Mouse (Mus musculus) frontal cortex, adult 2 months (tissue): Measurements from ENCODE around the gene Mcat. TPM values are rescaled to one million over a fixed set of nuclear protein-coding genes. Genes with fewer than 3 reads are reported as not detected.
A peak's percentile ranks its signal among the peaks of the same experiment; 100 is the strongest.

Experiments used
- DNase-seq, 2 experiments: peaks; one replicate each; pipeline ENCODE4 v3.0.0; 2022; ENCODE audit warnings: low spot score in 1 of 2; ENCODE audit errors: extremely low spot score in 1 of 2
- polyA plus RNA-seq: library from polyadenylated mRNA; depleted of rRNA; stranded (reverse); fragments of >200 nt; gene quantifications from 2 replicates; pipeline ENCODE4 v1.2.3, GENCODE M21; 2012; rRNA removed

Gene Mcat
- 23.9 and 29.6 TPM in 2 replicates for polyA plus RNA-seq

DNA sequence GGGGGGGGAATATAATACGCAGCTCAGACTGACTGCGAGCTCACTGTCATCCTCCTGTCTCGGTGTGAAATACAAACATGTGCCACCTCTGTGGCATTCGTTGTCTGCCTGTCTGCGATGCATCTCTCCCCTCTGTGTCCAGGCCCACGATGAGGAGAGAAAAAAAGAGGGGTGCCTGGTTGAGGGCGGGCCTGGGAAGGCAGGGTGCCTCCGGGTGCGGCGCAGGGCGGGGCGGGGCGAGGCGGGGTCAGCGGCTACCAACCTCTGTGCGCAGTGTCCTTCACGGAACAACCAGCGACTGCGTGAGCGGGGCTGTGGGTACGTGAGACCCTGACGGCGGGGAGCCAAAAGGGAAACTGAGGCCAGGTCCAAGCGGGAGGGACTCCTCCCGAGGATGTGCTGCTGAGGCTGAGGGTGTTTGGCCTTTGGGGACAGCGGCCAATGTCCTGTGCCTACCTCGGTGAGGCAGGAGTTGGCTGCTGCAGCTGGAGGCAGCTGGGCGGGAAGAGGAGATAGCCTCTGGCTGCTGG is at the start of gene Mcat, which contains the start of gene Tspo:
Mcat (minus strand) TSS at position 461 of the 530 bp plus-strand sequence.
Tspo (plus strand) TSS at position 266 of the 530 bp plus-strand sequence.
- no peak for DNase-seq

DNA sequence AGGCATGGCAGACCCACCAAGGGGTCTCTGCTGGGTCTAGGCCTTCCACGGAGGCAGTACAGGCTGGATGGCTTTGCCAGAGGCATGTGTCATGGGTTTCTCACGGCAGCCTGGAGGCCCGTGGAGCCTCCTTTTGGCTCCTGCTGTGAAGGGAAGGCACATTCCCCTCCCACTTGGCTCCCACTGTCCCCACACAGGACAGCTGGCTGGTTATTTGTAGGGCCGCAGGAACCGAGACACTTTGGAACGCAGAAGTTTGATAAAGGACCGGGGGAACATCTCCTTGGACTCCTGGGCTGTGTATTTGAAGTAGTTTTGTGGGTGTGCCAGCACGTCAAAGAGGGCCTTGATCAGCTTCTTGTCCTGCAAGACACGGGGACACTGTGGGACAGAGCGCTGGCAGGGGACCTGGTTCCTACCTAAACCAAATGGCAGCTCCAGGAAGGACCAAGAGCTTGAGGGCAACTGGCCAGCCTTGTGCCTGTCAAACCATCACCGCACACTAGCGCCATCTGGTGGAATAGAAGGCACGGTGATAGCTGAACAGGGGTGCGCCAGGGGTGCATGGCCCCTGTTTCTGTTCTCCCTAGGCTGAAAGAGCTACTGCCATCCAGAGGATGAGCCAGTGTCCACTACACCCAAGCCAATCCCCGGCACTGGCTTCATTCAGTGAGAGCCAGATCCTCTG is 43.7 kb upstream of the Mcat start:
- peak in 1 of 2 experiments; percentile 75 for DNase-seq

DNA sequence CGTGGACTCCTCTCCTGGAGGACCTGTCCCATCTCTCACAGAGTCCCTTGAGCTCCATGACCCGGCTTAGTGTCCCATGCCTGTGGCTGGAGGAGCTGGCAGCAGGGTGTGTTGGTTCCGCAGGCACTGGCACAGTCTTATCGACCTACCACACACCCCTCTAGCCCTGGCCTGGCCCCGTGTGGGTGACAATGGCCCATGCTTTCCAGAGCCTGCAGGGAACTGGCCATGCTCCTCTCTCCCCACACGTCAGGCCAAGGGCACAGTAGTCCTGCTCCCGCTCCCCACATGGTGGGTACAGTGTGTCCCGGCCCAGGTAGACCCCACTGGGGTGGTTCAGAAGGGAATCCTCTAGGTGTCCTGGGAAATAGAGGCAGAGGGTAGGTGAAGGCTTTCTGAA is 43.1 kb upstream of the Mcat start:
- no peak for DNase-seq

DNA sequence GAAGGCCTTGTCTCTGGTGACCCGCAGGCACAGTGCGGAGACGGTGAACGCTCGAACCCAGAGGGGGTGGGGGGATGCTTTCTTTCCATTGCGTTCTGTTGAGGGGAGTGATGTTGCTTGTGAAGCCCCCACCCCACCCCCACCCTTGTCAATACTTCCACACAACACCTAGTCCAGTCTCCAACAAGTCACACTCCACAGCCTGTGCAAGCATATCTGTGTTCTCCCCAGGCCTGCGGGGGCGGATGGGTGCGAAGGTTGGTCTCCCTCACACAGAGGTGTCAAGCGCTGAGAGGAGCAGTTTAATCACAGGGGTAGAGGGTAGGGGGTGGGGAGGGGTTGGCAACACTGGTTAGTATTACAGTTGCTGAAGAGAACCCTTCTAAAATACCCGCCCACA is 42.6 kb upstream of the Mcat start:
- no peak for DNase-seq

DNA sequence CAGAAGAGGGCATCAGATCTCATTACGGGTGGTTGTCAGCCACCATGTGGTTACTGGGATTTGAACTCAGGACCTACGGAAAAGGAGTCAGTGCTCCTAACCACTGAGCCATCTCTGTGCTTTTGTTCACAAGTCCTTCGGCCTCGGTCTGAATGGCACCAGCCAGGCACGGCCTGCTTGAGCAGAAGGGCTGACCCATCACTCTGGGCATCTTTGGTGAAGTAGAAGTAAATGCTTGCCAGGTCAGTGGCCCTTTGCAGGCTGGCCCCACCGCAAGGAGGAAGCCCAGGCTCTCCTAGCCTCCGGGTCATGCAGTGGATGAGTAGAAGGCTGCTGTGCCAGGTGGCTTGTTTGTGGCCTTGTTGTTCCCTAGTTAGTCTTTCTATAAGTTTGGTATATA is 39.8 kb upstream of the Mcat start:
- DNase-seq = no peak

DNA sequence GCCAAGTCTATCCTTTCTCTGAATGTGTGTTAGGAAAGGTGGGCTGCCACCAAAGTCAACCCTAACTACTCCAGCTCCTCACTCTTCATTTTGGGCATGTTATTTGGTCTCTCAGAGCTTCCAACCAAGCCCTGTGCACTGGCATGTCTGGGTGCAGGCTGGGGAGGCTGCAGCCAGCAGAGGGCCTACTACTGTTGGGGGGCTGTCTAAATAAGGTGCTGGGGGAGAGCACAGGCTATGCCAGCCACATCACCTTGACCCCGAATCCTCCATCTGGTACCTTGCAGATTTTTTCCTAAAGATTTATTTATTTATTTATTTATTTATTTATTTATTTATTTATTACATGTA is 39.4 kb upstream of the Mcat start:
- DNase-seq = no peak

DNA sequence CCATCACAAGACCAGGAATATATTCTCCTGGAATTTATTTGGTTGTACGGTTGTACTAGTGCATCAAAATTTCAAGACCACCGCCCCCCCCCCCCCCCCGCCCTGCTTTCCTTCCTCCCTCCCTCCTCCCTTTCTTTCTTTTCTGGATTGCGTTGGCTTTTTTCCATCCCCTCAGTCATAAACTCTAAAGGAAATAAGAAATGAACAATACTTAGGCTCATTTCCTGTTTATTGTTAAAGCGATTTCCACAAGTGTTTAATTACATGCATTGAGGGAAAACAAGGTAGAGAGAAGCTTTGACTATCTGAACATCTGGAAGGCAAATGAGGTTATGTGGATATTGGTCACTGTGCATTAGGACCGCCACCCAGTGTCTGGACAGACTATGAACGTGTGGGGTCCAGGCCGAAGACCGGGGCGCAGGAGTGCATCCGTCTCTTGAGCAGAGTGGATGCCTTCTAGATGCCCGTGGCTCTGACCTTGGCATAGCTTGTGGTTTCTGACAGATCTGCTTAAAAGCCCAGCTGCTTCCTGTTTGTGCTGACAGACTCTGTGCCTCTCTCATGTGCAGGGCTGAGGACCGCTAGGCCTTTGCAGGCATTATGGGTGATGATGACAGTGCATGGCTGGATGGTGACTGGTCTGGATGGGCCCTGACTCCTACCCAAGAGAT is 38.9 kb upstream of the Mcat start:
- no peak for DNase-seq

DNA sequence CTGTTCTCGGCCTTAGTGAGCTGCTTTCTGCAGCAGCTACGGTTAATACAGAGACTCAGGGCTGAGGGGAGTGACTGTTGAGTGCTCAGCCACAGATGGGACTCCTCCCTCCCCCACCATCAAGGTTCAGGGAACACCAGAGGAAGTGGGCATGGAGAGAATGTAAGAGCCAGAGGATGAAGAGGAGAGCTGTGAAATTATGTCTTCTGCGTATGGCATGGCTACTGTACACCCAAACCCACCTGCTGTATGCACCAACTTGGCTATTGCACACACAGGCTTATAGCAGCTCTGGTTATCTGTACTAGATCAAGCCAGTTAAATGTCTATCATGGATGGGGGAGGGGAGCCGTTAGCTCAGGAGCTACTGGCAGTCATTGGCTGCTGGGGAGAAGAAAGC is 37.6 kb upstream of the Mcat start:
- no peak for DNase-seq

DNA sequence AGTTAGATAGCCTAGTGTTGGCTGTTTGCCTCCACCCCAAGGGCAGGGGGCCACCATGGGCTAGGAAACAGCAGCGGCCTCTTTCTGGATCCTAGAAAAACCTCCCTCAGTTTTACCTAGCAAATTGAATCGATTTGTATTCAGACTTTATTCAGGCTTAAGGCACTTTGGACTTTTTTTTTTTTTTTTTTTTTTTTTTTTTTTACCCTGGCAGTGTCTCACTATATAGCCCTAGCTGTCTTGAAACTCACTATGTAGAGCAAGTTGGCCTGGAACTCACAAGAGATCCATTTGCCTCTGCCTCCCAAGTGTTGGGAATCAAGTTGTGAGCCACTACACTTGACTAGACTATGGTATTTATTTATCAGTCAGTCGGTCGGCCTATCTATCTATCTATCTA is 33.2 kb upstream of the Mcat start:
- DNase-seq = no peak

DNA sequence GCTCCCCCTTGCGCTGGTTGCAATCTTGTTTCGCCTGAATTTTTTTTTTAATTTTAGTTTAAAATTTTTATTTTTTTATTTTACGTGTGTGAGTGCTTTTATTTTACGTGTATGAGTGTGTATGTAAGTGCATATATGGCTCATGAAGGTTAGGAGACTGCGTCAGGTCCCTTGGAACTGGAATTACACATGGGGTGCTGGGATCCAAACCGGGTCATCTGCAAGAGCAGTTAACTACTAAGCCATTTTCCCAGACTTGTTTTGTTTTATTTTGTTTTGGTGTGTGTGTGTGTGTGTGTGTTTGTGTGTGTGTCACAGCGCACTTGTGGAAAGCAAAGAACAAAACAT is 31.8 kb upstream of the Mcat start:
- DNase-seq = no peak

DNA sequence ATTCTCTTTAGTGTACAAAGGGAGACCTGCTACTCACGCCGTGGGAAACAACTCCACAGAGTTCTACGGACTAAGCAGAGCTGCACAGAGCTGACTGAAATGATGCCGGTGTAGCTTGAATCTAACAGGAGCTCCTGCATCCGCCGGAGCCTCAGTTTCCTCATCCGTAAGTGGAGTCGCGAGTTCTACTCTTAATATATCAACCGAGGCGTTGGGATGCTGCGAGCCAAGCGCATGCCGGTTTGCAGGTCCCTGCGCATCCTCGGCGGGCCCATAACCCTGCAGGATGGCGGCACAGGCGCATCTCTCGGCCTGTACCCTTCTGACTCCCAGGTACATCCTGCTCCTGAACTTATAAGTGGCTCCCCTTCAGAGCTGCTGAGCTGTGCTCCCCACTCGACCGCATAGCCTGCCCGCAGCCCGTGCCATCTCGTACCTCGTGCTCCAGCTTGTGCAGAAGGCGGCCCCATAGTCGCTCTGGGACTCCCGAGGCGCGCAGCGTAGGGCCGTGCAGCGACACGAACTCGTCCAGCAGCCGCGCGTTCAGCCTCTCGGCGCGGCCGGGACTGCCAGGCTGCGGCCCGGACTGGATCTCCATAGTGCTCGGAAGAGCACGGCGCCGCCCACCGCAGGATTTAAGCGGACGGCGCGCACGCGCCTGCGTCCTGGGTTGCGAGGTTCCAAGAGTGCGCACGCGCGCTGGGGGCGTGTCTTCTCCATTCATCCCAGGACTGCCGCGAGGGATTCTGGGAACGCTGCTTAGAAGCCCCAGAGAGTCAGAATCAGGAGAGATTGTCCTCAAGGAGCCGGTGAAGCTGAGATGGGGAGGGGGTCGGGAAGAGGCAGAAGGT is 31.2 kb upstream of the Mcat start, which contains the start of gene Ttll12:
Ttll12 (minus strand) TSS at position 645 of the 851 bp plus-strand sequence.
- peak; percentile 90 to 98 for DNase-seq

DNA sequence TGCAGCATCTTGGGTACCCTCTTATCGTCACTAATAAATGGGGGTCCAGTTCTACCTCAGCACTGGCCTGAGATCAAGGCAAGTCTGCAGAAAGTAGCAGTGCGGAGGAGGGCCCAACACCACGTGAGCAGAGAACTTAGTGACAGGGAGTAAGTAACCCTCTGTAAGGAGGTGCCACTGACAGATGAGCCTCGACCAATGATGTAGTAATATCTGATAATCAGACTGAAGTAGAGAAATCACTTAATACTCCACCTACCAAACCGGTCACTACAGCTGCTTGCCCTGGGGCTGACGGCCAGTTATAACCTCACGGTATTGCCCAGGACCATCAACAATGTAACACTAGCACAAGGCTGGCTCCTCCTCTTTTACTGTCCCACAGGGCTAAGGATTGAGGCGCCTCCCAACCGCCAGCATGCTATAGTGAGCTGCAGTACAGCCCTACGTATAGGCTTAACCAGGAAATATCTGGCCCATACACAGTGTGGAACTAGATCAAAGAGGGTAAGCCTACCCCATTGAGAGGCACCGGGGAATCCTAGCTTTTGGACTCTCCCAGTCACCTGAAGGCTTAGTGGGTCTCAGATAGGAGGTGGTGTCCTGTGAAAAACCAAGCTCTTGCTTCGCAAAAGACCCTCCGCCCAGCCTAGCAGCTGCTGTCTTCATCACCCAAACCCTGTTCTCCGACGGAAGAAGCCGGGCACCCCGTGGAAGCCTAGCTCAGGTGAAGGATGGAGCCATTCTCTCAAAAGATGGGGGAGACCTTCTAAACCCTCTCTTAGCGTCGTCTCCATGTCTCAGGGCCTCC is 30.3 kb upstream of the Mcat start:
- DNase-seq = no peak

DNA sequence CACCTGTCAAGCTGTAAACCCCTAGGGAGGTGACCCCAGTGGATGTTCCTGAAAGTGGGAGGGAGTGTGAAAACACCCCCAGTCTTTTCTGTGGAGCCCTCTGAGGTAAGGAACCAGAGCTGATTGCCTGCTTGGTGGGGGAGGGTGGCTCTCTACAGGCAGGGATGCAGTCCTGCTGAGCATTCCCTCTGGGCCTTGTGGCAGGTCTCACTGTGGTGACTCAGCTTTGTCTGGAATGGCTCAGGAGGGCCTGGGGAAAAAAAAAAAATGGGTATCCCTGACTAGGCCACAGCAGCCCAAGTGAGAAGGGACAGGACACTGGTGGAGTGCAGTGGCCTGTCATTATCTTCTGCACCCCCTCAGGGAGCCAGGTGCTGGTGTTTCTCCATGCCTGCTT is 29.6 kb upstream of the Mcat start:
- no peak for DNase-seq

DNA sequence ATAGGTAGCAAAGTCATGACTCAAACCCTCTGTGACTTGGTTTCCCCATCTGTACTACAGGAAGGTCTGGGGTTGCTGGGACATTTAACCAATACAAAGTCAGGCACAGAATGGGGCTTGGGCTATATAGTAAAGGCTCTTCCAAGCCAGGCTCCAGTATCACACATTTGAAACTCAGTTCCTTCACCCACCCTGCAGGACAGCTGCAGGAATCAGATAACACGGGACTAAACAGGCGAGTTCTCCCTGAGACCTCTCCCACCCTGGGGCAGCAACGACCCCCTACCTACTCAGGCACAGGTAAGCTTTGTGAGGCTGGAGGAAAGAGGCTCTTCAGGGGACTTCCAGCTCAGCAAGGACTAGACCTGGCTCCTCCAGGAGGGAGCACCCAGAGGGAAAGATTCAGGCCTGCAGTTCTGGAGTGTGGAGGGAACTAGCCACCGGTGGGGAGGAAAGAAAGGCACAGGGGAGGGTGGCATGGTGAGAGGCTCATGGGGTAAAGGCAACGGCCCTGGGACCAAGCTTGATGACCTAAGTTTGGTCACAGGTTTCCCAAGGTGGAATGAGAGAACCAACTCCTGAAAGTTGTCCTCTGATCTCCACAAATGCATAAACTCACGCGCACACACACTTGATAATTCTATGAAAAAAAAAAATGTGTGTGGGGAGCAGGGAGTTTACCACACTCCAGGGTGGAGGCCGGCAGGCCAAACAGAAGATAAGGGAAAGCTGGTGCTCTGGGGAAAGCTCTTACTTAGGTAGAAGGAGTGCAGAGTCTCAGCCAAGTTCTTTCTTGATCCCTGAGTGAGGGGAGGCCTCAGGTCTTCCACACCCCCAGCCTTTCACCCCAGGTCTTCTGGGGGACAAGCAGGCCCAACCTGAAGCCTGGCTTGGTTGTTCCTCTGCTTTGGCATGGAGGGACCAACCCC is 28.9 kb upstream of the Mcat start:
- DNase-seq = no peak

DNA sequence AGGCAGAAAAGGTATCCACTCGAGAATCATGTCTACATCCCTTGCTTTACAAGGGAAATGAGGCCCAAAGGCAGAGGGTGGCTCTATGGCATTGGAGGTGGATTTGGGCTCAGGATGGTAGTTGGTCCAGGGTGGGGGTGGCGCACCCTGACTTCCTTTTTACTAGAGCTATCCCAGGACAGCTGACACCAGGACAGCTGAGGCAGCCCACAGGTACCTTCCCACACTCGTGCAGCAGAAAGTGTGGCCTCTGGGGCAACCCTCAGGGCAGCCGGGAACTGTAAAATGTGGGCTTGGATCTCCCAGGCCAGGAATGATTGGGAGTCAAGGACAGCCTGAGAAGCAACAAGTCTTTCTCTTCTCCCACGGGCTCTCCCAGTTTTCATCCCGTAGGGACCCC is 28.2 kb upstream of the Mcat start:
- DNase-seq = no peak

DNA sequence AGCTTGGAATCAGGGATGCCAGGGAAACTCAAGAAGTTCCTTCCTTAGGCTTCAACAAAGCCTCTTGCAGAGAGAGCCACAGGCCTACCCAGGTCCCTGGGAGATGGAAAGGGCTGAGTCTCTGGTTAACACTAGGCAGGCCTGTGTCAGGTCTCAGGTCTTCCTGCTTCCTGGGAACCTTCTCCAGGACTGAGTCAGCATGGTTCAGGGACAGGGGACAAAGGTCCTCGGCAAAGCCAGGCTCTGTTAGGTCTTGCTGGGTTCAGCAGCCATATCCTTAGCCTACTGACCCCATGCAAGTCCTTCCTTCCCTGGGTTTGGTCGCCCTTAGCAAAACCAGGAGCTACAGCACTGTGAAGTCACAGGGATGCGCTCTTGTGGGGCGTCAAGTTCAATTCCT is 27.3 kb upstream of the Mcat start:
- no peak for DNase-seq

DNA sequence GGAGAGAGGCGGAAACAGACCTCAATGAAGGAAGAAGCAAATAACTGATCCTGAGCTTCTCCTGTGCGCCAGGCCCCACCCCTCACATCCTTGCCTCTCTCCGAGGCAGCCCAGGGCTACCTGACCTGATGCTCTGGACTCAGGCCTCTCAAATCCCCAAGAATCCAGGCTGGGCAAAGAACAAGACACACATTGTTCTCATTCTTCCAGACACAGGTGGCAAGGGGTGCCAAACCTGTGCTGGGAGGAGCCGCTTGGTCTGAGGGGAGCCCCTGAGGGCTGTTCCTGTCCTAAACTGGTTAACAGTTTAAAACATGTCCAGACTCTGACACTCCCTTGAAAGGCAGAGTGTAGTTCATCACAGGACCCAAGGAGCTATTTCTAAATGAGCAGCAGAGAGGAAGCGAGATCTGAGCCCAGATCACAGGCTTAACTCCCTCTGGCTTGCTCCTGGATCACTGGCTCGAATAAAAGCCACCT is 21.2 kb upstream of the Mcat start:
- DNase-seq = no peak

DNA sequence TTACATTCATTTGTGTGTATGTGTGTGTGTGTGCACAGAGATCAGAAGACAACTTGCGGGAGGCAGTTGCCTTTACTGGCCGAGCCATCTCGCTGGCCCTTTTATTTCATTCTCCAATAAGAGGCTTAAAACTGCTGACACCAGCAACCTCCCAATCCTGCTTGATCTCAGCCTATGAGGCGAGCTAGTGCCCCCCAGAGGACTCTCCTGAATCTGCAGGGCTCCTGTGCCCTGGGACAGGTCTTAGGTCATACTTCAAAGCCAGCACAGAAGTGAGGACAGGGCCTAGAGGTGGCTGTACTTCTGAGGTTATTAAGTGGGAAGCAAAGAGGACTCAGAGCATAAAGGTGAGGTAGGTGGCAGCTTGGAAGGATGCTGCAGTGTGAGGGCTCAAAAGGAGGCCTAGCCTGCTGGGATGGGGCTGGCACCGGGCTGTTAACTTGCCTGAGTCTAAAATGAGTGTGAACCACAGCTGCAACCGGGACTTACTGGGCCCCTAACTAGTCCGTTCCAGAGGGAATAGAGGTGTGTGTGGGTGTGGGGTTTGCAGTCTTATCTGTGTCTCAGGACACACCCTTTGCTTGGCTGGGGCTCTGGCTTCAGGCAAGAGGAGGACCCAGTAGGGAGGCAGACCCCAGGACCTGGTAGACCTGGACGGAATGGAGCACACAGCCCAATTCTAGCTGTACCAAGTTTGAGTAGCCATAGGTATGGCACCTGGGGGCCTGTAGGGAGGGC is 20.0 kb upstream of the Mcat start:
- DNase-seq = peak in 1 of 2 experiments; percentile 61

DNA sequence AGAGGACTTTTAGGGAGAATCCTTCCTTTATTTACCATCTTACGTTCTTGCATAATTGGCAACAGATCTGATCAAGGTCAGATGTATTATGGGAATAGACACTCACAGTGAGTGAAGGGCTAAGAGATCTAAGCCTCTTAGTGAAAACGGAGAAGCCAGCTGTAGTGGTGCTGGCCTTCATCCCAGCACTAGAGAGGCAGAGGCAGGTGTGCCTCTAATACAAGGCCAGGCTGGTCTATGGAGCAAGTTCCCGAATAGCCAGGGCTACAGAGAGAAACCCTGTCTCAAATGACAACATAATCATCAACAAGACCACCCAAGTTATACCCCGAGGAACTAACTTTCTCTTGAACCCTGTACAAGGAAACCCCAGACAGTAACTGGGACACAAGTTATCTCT is 19.3 kb upstream of the Mcat start:
- DNase-seq = no peak
